Comparison of ENCODE assay signal across 20 mouse cellular contexts in the genomic region with DNA sequence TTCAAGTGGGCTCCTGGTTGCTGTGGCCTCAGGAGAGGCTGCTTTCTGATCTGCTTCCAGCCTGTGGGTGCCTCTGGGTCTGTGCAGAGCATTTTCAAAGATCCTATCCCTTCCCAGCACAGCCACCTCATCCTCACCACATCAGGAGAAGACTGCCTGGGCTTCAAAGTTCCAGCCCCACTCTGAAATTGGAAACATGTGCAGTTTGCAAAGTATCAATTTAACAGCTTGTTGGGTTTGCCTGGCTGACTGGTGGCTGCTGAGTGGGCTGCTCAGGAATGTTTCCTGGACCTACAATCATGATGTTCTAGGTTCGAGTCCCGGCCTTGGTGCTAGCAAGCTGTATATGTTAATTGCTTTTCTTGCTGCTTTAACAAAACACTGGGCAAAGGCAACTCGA. TPM values are rescaled to one million over a fixed set of nuclear protein-coding genes. Genes with fewer than 3 reads are reported as not detected.
DNase-seq lines count a peak whose midpoint lies in the region; ATAC-seq lines count a peak whose summit lies in the region.
"Had no signal": no experiment of that assay in that cellular context is flagged by ENCODE, and none has a peak within 500 bp of the region (broad histone marks: within the 10 kb centered on the region; RNA-seq: fewer than 3 reads in every experiment).

No protein-coding gene starts in this region.

- WGBS in limb, embryonic 11.5 days, result 48% methylated on average over 3 of the region's 3 CpGs
- WGBS in limb, embryonic 10.5 days, result 60% methylated on average over 3 of the region's 3 CpGs
- WGBS in embryonic facial prominence, embryonic 10.5 days, result 71% methylated on average over 3 of the region's 3 CpGs

- H3K4me3 ChIP-seq in limb, embryonic 11.5 days (ENCODE audit: low read depth, low read length), result no peak overlapping the region
- H3K4me3 ChIP-seq in limb, embryonic 10.5 days, result no peak overlapping the region
- no peak overlapping the region for H3K4me3 ChIP-seq in embryonic facial prominence, embryonic 10.5 days
- H3K4me3 ChIP-seq: embryonic facial prominence, embryonic 15.5 days; erythroblast, embryonic 14.5 days; forebrain, embryonic 10.5 days; heart, adult 2 months; heart, embryonic 12.5 days; hindbrain, embryonic 12.5 days had no signal

- no peaks in the 10 kb centered on the region for H3K36me3 ChIP-seq in limb, embryonic 11.5 days (ENCODE audit: control insufficient read depth, insufficient read depth, low read length)
- no peaks in the 10 kb centered on the region for H3K36me3 ChIP-seq in limb, embryonic 10.5 days
- no peaks in the 10 kb centered on the region for H3K36me3 ChIP-seq in embryonic facial prominence, embryonic 10.5 days (replicated peaks)
- H3K36me3 ChIP-seq: embryonic facial prominence, embryonic 15.5 days; forebrain, embryonic 10.5 days; heart, embryonic 12.5 days; hindbrain, embryonic 12.5 days had no signal

- DNase-seq in limb, embryonic 11.5 days (ENCODE audit: low spot score), result peak; percentile 24
- DNase-seq in limb, embryonic 10.5 days (ENCODE audit: low spot score), result no peak
- peak; percentile 17 for DNase-seq in embryonic facial prominence, embryonic 10.5 days (ENCODE audit: low spot score)
- DNase-seq in forelimb bud, embryonic 11.5 days (ENCODE audit: low read depth, low spot score), result peak; percentile 35
- no peak for DNase-seq in lung, postnatal 25 days (ENCODE audit: low spot score)
- DNase-seq in heart, postnatal 25 days (ENCODE audit: low spot score), result no peak
- DNase-seq: adrenal gland, adult 8-10 months; adrenal gland, postnatal 36 days; cerebellum, adult 2 months; cerebellum, postnatal 10 days; heart, adult 2 months; heart, postnatal 36 days; kidney, adult 11 months had no signal

- no peaks in the 10 kb centered on the region; the same call in 1 of the 2 replicates for H3K4me1 ChIP-seq in limb, embryonic 11.5 days (ENCODE audit: control insufficient read depth, insufficient read depth, low read length)
- H3K4me1 ChIP-seq in limb, embryonic 10.5 days, result peaks cover 17% of the 10 kb centered on the region
- H3K4me1 ChIP-seq in embryonic facial prominence, embryonic 10.5 days, result peaks cover 24% of the 10 kb centered on the region
- H3K4me1 ChIP-seq: embryonic facial prominence, embryonic 15.5 days; heart, embryonic 12.5 days; hindbrain, embryonic 12.5 days had no signal

- H3K27ac ChIP-seq in limb, embryonic 11.5 days (replicated peaks; ENCODE audit: low read depth, low read length), result no peak overlapping the region
- H3K27ac ChIP-seq in limb, embryonic 10.5 days, result no peak overlapping the region
- H3K27ac ChIP-seq in embryonic facial prominence, embryonic 10.5 days (replicated peaks), result no peak overlapping the region
- H3K27ac ChIP-seq: embryonic facial prominence, embryonic 15.5 days; heart, adult 2 months; hindbrain, embryonic 12.5 days; hindbrain, postnatal 0 days had no signal

- ATAC-seq in limb, embryonic 11.5 days (ENCODE audit: insufficient number of reproducible peaks, low FRiP score, low TSS enrichment, low read depth), result no peak
- ATAC-seq: forebrain, embryonic 14.5 days; hindbrain, postnatal 0 days had no signal

- no peaks in the 10 kb centered on the region for H3K27me3 ChIP-seq in limb, embryonic 11.5 days (ENCODE audit: control insufficient read depth, insufficient read depth, low read length)
- H3K27me3 ChIP-seq in limb, embryonic 10.5 days (ENCODE audit: low read depth, poor library complexity, severe bottlenecking), result no peaks in the 10 kb centered on the region
- no peaks in the 10 kb centered on the region for H3K27me3 ChIP-seq in embryonic facial prominence, embryonic 10.5 days (replicated peaks; ENCODE audit: low read depth, poor library complexity, severe bottlenecking)
- H3K27me3 ChIP-seq: embryonic facial prominence, embryonic 15.5 days; heart, embryonic 12.5 days; hindbrain, embryonic 12.5 days had no signal

- no peaks in the 10 kb centered on the region for H3K9me3 ChIP-seq in limb, embryonic 11.5 days (ENCODE audit: control insufficient read depth, low read length)
- H3K9me3 ChIP-seq in limb, embryonic 10.5 days (replicated peaks), result no peaks in the 10 kb centered on the region
- H3K9me3 ChIP-seq in embryonic facial prominence, embryonic 10.5 days, result no peaks in the 10 kb centered on the region
- H3K9me3 ChIP-seq: embryonic facial prominence, embryonic 15.5 days; forebrain, embryonic 10.5 days; heart, embryonic 12.5 days; hindbrain, embryonic 12.5 days had no signal

- H3K4me2 ChIP-seq in limb, embryonic 11.5 days (ENCODE audit: low read depth, severe bottlenecking), result no peak overlapping the region
- H3K4me2 ChIP-seq: embryonic facial prominence, embryonic 15.5 days; heart, embryonic 12.5 days; hindbrain, embryonic 12.5 days had no signal

- H3K9ac ChIP-seq in limb, embryonic 11.5 days (ENCODE audit: low read length), result no peak overlapping the region
- H3K9ac ChIP-seq: embryonic facial prominence, embryonic 15.5 days; heart, embryonic 12.5 days; hindbrain, embryonic 12.5 days had no signal

- intact Hi-C loops in heart, postnatal 25 days (cut with DNase I), result no loop called here

RNA-seq across cellular contexts. Expression of a gene that starts 49.1 kb away (rescaled TPM):
- polyA plus RNA-seq in limb, embryonic 11.5 days (2014; fragmentation: Nextera tagmentation; extraction: Ambion mirVana), result 166 and 200 TPM in 2 replicates
- polyA plus RNA-seq in limb, embryonic 10.5 days (2016; fragmentation: Nextera tagmentation; extraction: Ambion mirVana), result 152 and 160 TPM in 2 replicates
- 191 and 194 TPM in 2 replicates for polyA plus RNA-seq in embryonic facial prominence, embryonic 10.5 days (2016; fragmentation: Nextera tagmentation; extraction: Ambion mirVana)
- total RNA-seq in heart, postnatal 25 days (2021), result 10 to 100 TPM; 41.2 to 42.1 TPM

Comparison
In these comparisons a context has a peak if more than half of its experiments do, and no peak if none do; other contexts are left out.
1. DNase-seq: peak in limb, embryonic 11.5 days (single experiment), embryonic facial prominence, embryonic 10.5 days (single experiment) and forelimb bud, embryonic 11.5 days (single experiment); none in limb, embryonic 10.5 days (single experiment), lung, postnatal 25 days (single experiment) and heart, postnatal 25 days (single experiment).